Mouse (Mus musculus): ENCODE results near the gene Rad52. TPM values are rescaled to one million over a fixed set of nuclear protein-coding genes. Genes with fewer than 3 reads are reported as not detected.

Rad52 gene
- total and polyA plus RNA-seq, 3 experiments, result 13.5 to 19.1 TPM; not detected in 1

DNA sequence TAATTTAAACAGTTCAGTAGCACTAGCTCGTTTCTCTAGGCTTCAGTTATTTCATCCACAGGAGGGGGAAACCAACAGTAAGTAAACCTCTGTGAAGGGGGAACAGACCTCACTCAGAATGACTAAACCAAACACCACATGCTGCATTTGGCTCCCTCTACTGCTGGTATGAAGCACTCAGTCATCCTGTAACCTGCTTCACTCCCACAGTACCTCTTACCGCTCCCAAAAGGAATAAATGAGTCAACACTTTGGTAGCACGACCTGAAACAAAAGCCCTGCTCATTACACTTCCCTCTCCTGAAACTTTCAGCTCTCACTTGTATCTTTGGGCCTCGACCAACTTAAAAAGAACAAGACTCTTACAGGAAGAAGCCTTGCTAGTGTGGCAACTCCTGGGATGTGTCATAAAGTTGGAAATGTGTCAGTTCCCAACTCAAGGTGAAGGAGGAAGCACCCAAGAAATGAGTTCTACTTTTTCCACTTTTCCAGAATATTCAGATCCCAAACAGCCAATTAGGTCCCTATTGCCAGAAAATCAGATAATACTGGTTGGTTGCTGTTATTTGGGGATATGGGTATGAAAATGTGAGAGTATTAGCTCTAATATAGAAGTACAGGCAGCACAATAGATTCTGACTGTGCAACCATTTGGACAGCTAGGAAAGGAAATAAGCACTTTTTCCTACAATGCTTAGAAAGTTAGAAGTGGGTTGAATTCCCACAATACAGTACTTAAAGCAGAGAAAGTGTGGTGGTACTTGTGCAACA is 21.9 kb downstream of the Rad52 start:
- Histone ChIP-seq H3K4me1 (ENCODE audit: control insufficient read depth in 1 of 2, insufficient read depth in 2 of 2, low read length in 2 of 2) (peaks cover 0 to 3% of the 10 kb centered on the region in 2 experiments; a peak in 2 of 4 replicates), H3K36me3 (ENCODE audit: control insufficient read depth in 1 of 2, insufficient read depth in 2 of 2, low read length in 2 of 2) (peaks cover 10 to 30% of the 10 kb centered on the region in 2 experiments), H3K9me3 (replicated peaks; ENCODE audit: insufficient read depth, low read length) (no peaks in the 10 kb centered on the region), H3K9ac (ENCODE audit: control insufficient read depth, low read depth, low read length, poor library complexity, severe bottlenecking) (no peak overlapping the region), H3K4me3 (ENCODE audit: control insufficient read depth in 1 of 2, insufficient read depth in 1 of 2, low read depth in 2 of 2, low read length in 2 of 2) (no peak overlapping the region), H3K27me3 (ENCODE audit: control insufficient read depth in 1 of 2, insufficient read depth in 2 of 2, low read length in 2 of 2) (no peaks in the 10 kb centered on the region), H3K27ac (ENCODE audit: control insufficient read depth, low read depth, low read length) (no peak overlapping the region), H3K79me2 (ENCODE audit: control insufficient read depth, insufficient read depth, low read length, poor library complexity) (no peaks in the 10 kb centered on the region)
- peak; percentile 48 for TF ChIP-seq SMC3 (IDR thresholded peaks at IDR 0.05; ENCODE audit: low read depth, low read length)
- peak; percentile 12 to 44 (median 17); a peak in 3 of 6 replicates for TF ChIP-seq CTCF (IDR thresholded peaks at IDR 0.05 in 2 of 3, conservative IDR thresholded peaks at IDR 0.05 in 1 of 3; ENCODE audit: control insufficient read depth in 1 of 3, insufficient read depth in 1 of 3, low read depth in 2 of 3, low read length in 3 of 3, poor library complexity in 1 of 3, severe bottlenecking in 1 of 3)
- TF ChIP-seq RAD21 (IDR thresholded peaks at IDR 0.05; ENCODE audit: low read depth, low read length), result peak; percentile 28
- TF ChIP-seq GABPA (IDR thresholded peaks at IDR 0.05; ENCODE audit: low read depth, low read length), result no peak
- TF ChIP-seq ZKSCAN1 (IDR thresholded peaks at IDR 0.05; ENCODE audit: low read depth, low read length), result no peak
- DNase-seq (ENCODE audit: low read depth, low spot score), result peak; percentile 34

Other genes starting within 250 kb of the Rad52 start
- gene Erc1, start 54.5 kb upstream of the Rad52 start, total RNA-seq (2012; rRNA removed), result 3.8 and 4.0 TPM in 2 replicates
- 10 to 100 TPM in 1 of 2 experiments, 1 to 10 TPM in 1; 9.4 to 79.9 TPM for gene Erc1, start 54.5 kb upstream of the Rad52 start, polyA plus RNA-seq (2012; ENCODE audit: insufficient read depth in 1 of 2, insufficient read length in 2 of 2, low read depth in 1 of 2, low replicate concordance in 2 of 2, missing spikeins in 1 of 2)
- gene Wnk1, start 136.0 kb downstream of the Rad52 start, total RNA-seq (2012; rRNA removed), result 31.6 and 39.0 TPM in 2 replicates
- 100 to 1,000 TPM; 104 to 735 TPM for gene Wnk1, start 136.0 kb downstream of the Rad52 start, polyA plus RNA-seq (2012; ENCODE audit: insufficient read depth in 1 of 2, insufficient read length in 2 of 2, low read depth in 1 of 2, low replicate concordance in 2 of 2, missing spikeins in 1 of 2)
- not detected in 2 replicates for gene Ninj2, start 190.7 kb downstream of the Rad52 start, total RNA-seq (2012; rRNA removed)
- gene Ninj2, start 190.7 kb downstream of the Rad52 start, polyA plus RNA-seq (2012; ENCODE audit: insufficient read depth in 1 of 2, insufficient read length in 2 of 2, low read depth in 1 of 2, low replicate concordance in 2 of 2, missing spikeins in 1 of 2), result under 1 TPM in 1 of 2 experiments, not detected in 1; 0.08 TPM

Data from MEL (cell line).